Mouse (Mus musculus) MEL (cell line): Measurements from ENCODE around the gene Hgf. TPM values are rescaled to one million over a fixed set of nuclear protein-coding genes. Genes with fewer than 3 reads are reported as not detected.

Experiments
- DNase-seq: peaks from one replicate; pipeline ENCODE4 v3.0.0; 2011; ENCODE audit warnings: low read depth, low spot score
- H3K27ac ChIP-seq: 2 replicates; pipeline ENCODE4 v1.5.1; 2012; ENCODE audit warnings: low read depth, mild to moderate bottlenecking, control low read depth, low read length, moderate library complexity; ENCODE audit not compliant: control insufficient read depth
- H3K27me3 ChIP-seq, 2 experiments: fragments of 150-350 bp in 1 of 2; sonication (generic) in 1 of 2; 2 replicates each; pipeline ENCODE4 v1.6.1; 2012; ENCODE audit warnings: low read length in 2 of 2, mild to moderate bottlenecking in 2 of 2, improper control_type of control experiment in 1 of 2, moderate library complexity in 1 of 2; ENCODE audit not compliant: insufficient read depth in 2 of 2, control insufficient read depth in 1 of 2
- H3K36me3 ChIP-seq, 2 experiments: 2 replicates each; pipeline ENCODE4 v1.6.1; 2012 to 2014; ENCODE audit warnings: low read length in 2 of 2, improper control_type of control experiment in 1 of 2, inconsistent platforms in 1 of 2, mild to moderate bottlenecking in 1 of 2; ENCODE audit not compliant: insufficient read depth in 2 of 2, control insufficient read depth in 1 of 2
- H3K4me1 ChIP-seq, 2 experiments: fragments of 150-350 bp in 1 of 2; sonication (generic) in 1 of 2; 2 replicates each; pipeline ENCODE4 v1.6.1; 2012; ENCODE audit warnings: low read length in 2 of 2, improper control_type of control experiment in 1 of 2, mild to moderate bottlenecking in 1 of 2; ENCODE audit not compliant: insufficient read depth in 2 of 2, control insufficient read depth in 1 of 2
- H3K4me3 ChIP-seq, 2 experiments: fragments of 150-350 bp in 1 of 2; sonication (generic) in 1 of 2; 2 replicates each; pipeline ENCODE4 v1.5.1; 2012; ENCODE audit warnings: low read depth in 2 of 2, low read length in 2 of 2, mild to moderate bottlenecking in 2 of 2, moderate library complexity in 2 of 2, control low read depth in 1 of 2, improper control_type of control experiment in 1 of 2; ENCODE audit not compliant: control insufficient read depth in 1 of 2, insufficient read depth in 1 of 2
- H3K79me2 ChIP-seq: 2 replicates; pipeline ENCODE4 v1.6.1; 2012; ENCODE audit warnings: mild to moderate bottlenecking, low read length, moderate library complexity; ENCODE audit not compliant: control insufficient read depth, poor library complexity, insufficient read depth
- H3K9ac ChIP-seq: 2 replicates; pipeline ENCODE4 v1.6.1; 2012; ENCODE audit warnings: low read depth, mild to moderate bottlenecking, control low read depth, low read length, moderate library complexity; ENCODE audit not compliant: control insufficient read depth, poor library complexity, severe bottlenecking
- H3K9me3 ChIP-seq: fragments of 150-350 bp; sonication (generic); replicated peaks from 2 replicates; pipeline ENCODE4 v1.6.1; 2012; ENCODE audit warnings: mild to moderate bottlenecking, low read length, improper control_type of control experiment, moderate library complexity; ENCODE audit not compliant: insufficient read depth
- CTCF ChIP-seq, 3 experiments: IDR thresholded peaks in 2 of 3; conservative IDR thresholded peaks in 1 of 3; 2 replicates each; pipeline ENCODE4 v1.5.1; 2011 to 2012; ENCODE audit warnings: low read length in 3 of 3, low read depth in 2 of 3, mild to moderate bottlenecking in 2 of 3, improper control_type of control experiment in 1 of 3, inconsistent platforms in 1 of 3, mixed read lengths in 1 of 3, moderate library complexity in 1 of 3; ENCODE audit not compliant: control insufficient read depth in 1 of 3, insufficient read depth in 1 of 3, poor library complexity in 1 of 3, severe bottlenecking in 1 of 3
- ELF1 ChIP-seq: IDR thresholded peaks from 2 replicates; pipeline ENCODE4 v1.6.1; 2014; ENCODE audit warnings: low read depth, mild to moderate bottlenecking, inconsistent platforms, low read length, improper control_type of control experiment, moderate library complexity
- EP300 ChIP-seq, 2 experiments: IDR thresholded peaks; 2 replicates each; pipeline ENCODE4 v1.6.1; 2011; ENCODE audit warnings: improper control_type of control experiment in 2 of 2, low read length in 2 of 2, low read depth in 1 of 2, mild to moderate bottlenecking in 1 of 2
- ETS1 ChIP-seq: IDR thresholded peaks from 2 replicates; pipeline ENCODE4 v1.6.1; 2012; ENCODE audit warnings: low read depth, mild to moderate bottlenecking, inconsistent platforms, low read length, improper control_type of control experiment, moderate library complexity
- MAFK ChIP-seq: IDR thresholded peaks from 2 replicates; pipeline ENCODE4 v1.6.1; 2011; ENCODE audit warnings: low read depth, mild to moderate bottlenecking, low read length, improper control_type of control experiment, borderline replicate concordance
- MXI1 ChIP-seq: IDR thresholded peaks from 2 replicates; pipeline ENCODE4 v1.6.1; 2011; ENCODE audit warnings: mild to moderate bottlenecking, low read depth, low read length, improper control_type of control experiment
- MYC ChIP-seq: IDR thresholded peaks from 2 replicates; pipeline ENCODE4 v1.6.1; 2011; ENCODE audit warnings: low read depth, mild to moderate bottlenecking, low read length, improper control_type of control experiment, moderate library complexity
- POLR2A ChIP-seq, 2 experiments: IDR thresholded peaks; 2 replicates each; pipeline ENCODE4 v1.6.1; 2011 to 2012; ENCODE audit warnings: low read length in 2 of 2, mild to moderate bottlenecking in 2 of 2, control low read depth in 1 of 2, improper control_type of control experiment in 1 of 2, low read depth in 1 of 2, moderate library complexity in 1 of 2; ENCODE audit not compliant: control insufficient read depth in 1 of 2, insufficient read depth in 1 of 2, poor library complexity in 1 of 2
- RCOR1 ChIP-seq: IDR thresholded peaks from 2 replicates; pipeline ENCODE4 v1.6.1; 2012; ENCODE audit warnings: low read depth, mild to moderate bottlenecking, inconsistent platforms, low read length, improper control_type of control experiment
- SIN3A ChIP-seq: IDR thresholded peaks from 2 replicates; pipeline ENCODE4 v1.6.1; 2012; ENCODE audit warnings: low read length, improper control_type of control experiment, inconsistent platforms
- TCF12 ChIP-seq: IDR thresholded peaks from 2 replicates; pipeline ENCODE4 v1.6.1; 2014; ENCODE audit warnings: low read depth, mild to moderate bottlenecking, inconsistent platforms, low read length, improper control_type of control experiment, moderate library complexity
- USF1 ChIP-seq: IDR thresholded peaks from 2 replicates; pipeline ENCODE4 v1.6.1; 2014; ENCODE audit warnings: low read depth, mild to moderate bottlenecking, inconsistent platforms, low read length, improper control_type of control experiment, moderate library complexity
- ZC3H11A ChIP-seq: IDR thresholded peaks from 2 replicates; pipeline ENCODE4 v1.6.1; 2012; ENCODE audit warnings: low read depth, mild to moderate bottlenecking, inconsistent platforms, low read length, improper control_type of control experiment
- ZKSCAN1 ChIP-seq: IDR thresholded peaks from 2 replicates; pipeline ENCODE4 v1.6.1; 2012; ENCODE audit warnings: low read depth, mild to moderate bottlenecking, inconsistent platforms, low read length, improper control_type of control experiment, moderate library complexity
- ZMIZ1 ChIP-seq: IDR thresholded peaks from 2 replicates; pipeline ENCODE4 v1.6.1; 2012; ENCODE audit warnings: low read depth, mild to moderate bottlenecking, inconsistent platforms, low read length, improper control_type of control experiment, moderate library complexity
- ZNF384 ChIP-seq: IDR thresholded peaks from 2 replicates; pipeline ENCODE4 v1.6.1; 2012; ENCODE audit warnings: low read depth, mild to moderate bottlenecking, inconsistent platforms, low read length, improper control_type of control experiment
- polyA plus RNA-seq, 2 experiments: library from polyadenylated mRNA; stranded (reverse) in 1 of 2; unstranded in 1 of 2; fragments of >175 nt in 1 of 2; fragments of >200 nt in 1 of 2; gene quantifications; 2 replicates each; pipeline versions ENCODE4 v1.2.1 to v1.2.4; 2012; ENCODE audit warnings: low replicate concordance in 2 of 2, low read depth in 1 of 2; ENCODE audit not compliant: insufficient read length in 2 of 2, insufficient read depth in 1 of 2, missing spikeins in 1 of 2
- total RNA-seq: library from RNA; depleted of rRNA; stranded (reverse); fragments of 300-350 nt; gene quantifications from 2 replicates; pipeline ENCODE4 v1.2.3, GENCODE M21; 2012

Gene Hgf
- total and polyA plus RNA-seq, 3 experiments: not detected

GRCm38 (mm10) chr5:16531619-16532277, 21.5 kb upstream of the Hgf start:
- Histone ChIP-seq H3K9me3 (no peaks in the 10 kb centered on the region), H3K4me1 (no peaks in the 10 kb centered on the region)
- no peak for DNase-seq
- TF ChIP-seq MYC: no peak
- TF ChIP-seq USF1: no peak
- TF ChIP-seq RCOR1: no peak
- TF ChIP-seq ZKSCAN1: no peak
- TF ChIP-seq, all 39 proteins: peak for 0
- Histone ChIP-seq H3K79me2 (no peaks in the 10 kb centered on the region), H3K4me3 (no peak overlapping the region), H3K27me3 (no peaks in the 10 kb centered on the region), H3K27ac (no peak overlapping the region), H3K36me3 (no peaks in the 10 kb centered on the region), H3K9ac (no peak overlapping the region)

- peak; percentile 70 for DNase-seq
- no peak overlapping the region for H3K4me3 ChIP-seq
- H3K79me2 ChIP-seq: no peaks in the 10 kb centered on the region
- TF ChIP-seq ZC3H11A (no peak), MXI1 (no peak), TCF12 (0 out of 2 replicates have a peak, but pooled peaks have one; percentile 20), MAFK (no peak), POLR2A (IDR thresholded peaks at IDR 0.05; ENCODE audit: control insufficient read depth in 1 of 2, insufficient read depth in 1 of 2, low read depth in 1 of 2, low read length in 2 of 2, poor library complexity in 1 of 2) (no peak), EP300 (IDR thresholded peaks at IDR 0.05; ENCODE audit: low read depth in 1 of 2, low read length in 2 of 2) (peak in 1 of 2 experiments; percentile 56; a peak in 2 of 4 replicates), ZMIZ1 (no peak), SIN3A (no peak), ETS1 (peak; percentile 42; the same call in 1 of the 2 replicates), CTCF (IDR thresholded peaks at IDR 0.05 in 2 of 3, conservative IDR thresholded peaks at IDR 0.05 in 1 of 3; ENCODE audit: control insufficient read depth in 1 of 3, insufficient read depth in 1 of 3, low read depth in 2 of 3, low read length in 3 of 3, poor library complexity in 1 of 3, severe bottlenecking in 1 of 3) (no peak), ZNF384 (peak; percentile 79), RCOR1 (0 out of 2 replicates have a peak, but pooled peaks have one; percentile 12), ELF1 (no peak)
- no peaks in the 10 kb centered on the region for H3K27me3 ChIP-seq
- no peak overlapping the region for H3K27ac ChIP-seq
- peaks cover 0 to 2% of the 10 kb centered on the region in 2 experiments; a peak in 1 of 4 replicates for H3K36me3 ChIP-seq
- peaks cover 0 to 2% of the 10 kb centered on the region in 2 experiments; a peak in 2 of 4 replicates for H3K4me1 ChIP-seq
- no peaks in the 10 kb centered on the region for H3K9me3 ChIP-seq
- no peak overlapping the region for H3K9ac ChIP-seq
Measured at GRCm38 (mm10) chr5:16538067-16538466, 15.2 kb upstream of the Hgf start.
